Mouse (Mus musculus) frontal cortex, adult 2 months (tissue): ENCODE measurements around the gene Olfr1270. TPM values are rescaled to one million over a fixed set of nuclear protein-coding genes. Genes with fewer than 3 reads are reported as not detected.
"Not testable (repeated sequence)": the region's sequence is repeated elsewhere in the genome, so short reads cannot be mapped to it uniquely, and the experiment has no call there.

Experiments used
- DNase-seq, 2 experiments: peaks; one replicate each; pipeline ENCODE4 v3.0.0; 2022; ENCODE audit warnings: low spot score in 1 of 2; ENCODE audit errors: extremely low spot score in 1 of 2
- polyA plus RNA-seq: library from polyadenylated mRNA; depleted of rRNA; stranded (reverse); fragments of >200 nt; gene quantifications from 2 replicates; pipeline ENCODE4 v1.2.3, GENCODE M21; 2012; rRNA removed

Gene Olfr1270
- 0.06 and 0.20 TPM in 2 replicates for polyA plus RNA-seq

DNA sequence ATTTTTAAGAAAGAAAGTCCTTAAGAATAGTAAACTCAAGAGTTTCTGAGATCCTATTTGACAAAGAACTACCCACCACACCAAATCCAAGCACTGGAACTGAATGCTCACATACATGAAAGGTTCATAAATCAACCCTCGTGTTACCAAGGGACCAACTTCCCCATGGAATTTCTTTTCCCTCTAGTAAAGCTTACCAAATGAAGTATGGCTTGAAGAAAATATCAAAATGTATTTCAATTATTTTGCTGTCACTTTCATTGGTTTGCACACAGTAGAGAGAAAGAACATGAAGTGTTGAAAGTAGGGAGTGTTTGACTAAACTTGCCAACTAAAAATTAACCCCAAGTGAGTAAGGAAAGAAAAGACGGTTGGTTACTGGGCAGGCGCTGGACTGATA is at the start of gene Olfr1270:
Gene Olfr1270, minus strand, starts transcription at position 101 of the 400 bp plus-strand sequence.
- DNase-seq, result no peak

DNA sequence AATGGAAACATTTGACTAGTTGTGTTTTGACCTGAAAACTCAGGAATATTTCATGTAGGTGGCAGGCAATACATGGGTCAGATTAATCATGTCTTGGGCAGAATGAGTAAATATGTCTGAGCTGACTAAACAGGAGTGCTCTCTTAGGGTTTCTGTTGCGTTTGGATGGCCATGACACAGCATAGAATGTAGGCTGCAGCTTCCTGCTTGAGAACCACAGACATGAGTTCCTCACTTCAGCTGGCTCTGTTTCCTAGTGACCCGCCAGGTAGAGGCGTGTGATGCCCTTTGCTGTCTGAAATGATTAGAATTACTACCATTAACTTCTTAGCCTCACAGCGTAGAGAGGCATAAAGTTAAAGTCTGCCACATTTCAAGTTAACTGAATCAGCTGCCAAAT is 46.7 kb upstream of the Olfr1270 start:
- not testable (repeated sequence) for DNase-seq

DNA sequence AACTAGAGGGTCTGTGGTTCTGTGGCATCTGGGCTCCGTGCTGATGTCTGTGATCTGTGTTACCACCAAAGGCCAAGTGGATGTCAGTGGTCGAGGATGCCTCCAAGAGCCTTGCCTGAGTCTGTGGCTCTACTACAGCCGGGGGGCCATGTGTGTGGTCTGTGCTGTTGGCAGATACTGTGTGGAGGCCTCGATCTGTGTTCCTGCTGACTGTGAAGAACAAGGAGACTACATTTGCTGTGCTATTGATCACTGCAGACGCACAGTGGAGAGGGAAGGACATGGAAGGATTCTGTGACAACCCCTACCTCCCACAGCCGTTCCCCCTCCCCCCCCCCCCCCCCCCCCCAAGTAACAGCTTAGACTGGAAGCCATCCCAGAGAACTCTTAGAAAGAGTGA is 42.4 kb upstream of the Olfr1270 start:
- not testable (repeated sequence) for DNase-seq

DNA sequence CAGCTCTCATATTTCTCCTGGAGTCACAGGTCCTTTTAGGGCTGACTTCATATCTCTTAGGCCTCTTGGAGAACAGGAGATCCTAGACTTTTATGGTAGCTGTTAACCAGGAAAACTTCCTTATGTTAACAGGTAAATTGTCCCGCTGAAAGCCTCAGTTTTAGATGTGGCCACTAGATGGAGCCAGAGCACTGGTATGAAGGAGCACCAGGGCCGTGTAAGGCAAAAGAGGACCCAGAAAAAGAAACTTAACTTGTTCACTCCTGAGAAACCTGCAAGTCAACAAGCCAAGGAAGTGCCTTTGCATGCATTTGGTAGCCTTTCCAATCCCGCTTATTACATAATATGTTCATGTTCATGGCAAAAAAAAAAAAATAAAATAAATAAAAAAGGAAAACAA is 41.9 kb upstream of the Olfr1270 start:
- not testable (repeated sequence) for DNase-seq

DNA sequence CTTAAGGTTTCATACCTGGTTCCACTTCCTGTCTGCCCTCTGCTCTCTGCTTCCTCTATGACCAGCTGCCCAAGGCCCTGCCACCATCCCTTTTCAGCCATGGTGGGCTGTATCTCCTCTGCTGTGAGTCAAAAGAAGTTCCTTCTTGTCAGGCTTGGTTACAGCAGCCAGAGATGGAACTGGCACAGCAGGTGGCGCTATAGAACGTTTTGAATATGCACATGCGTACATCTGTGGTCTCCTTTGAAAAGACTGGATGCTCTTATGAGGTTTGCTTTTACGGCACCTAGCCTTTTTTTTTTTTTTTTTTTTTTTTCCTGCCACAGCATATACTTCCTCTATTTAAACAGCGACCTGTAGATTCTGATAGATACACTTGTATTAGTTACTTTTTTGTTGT is 34.2 kb upstream of the Olfr1270 start:
- DNase-seq, result not testable (repeated sequence)

DNA sequence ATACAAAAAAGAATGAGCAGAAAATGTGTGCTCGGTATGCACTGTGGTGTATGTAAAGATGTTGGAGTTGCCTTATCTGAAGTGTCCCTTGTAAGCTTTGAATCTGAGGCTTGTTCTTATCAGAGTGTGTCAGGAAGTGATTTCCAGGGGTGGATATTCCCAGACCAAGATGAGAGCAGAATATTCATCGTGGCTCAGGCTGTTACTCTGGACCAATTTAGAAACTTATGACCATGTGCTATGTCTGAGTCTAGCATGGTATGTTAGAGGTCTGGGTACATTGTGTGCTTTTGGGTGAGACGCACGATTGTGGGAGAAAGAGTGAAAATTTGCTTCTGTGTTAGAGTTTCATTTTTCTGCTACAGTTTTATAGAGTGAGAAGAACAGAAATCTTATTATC is 33.2 kb upstream of the Olfr1270 start:
- not testable (repeated sequence) for DNase-seq

DNA sequence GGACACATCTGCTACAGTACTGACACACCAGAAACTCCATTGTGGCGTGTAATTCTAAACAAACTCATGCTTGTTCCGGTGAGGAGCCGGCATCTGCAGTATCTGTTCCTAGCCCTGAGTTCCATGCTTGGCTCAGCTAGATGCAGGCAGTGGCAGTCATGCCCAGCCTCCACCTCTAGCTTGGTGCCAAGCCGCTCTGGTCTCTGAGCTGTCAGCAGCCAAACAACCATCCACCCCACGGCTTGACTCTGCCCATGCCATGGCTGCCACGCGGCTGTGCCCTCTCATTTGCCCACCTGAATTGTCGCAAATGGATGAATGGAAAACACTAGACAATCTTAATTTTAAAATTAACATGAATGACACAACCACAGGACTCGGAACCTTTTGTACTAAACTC is 1.0 kb upstream of the Olfr1270 start:
- no peak for DNase-seq

- DNase-seq, result no peak
These were observed 10.7 kb downstream of the Olfr1270 start, which contains the start of gene Olfr32 for GRCm38 (mm10) chr2:90142196-90142595. Gene Olfr32 (minus strand): TSS chr2:90142296.

- no peak for DNase-seq
These were observed 31.6 kb downstream of the Olfr1270 start, which contains the start of gene Olfr1269 for GRCm38 (mm10) chr2:90121312-90121711. Gene Olfr1269 (minus strand): TSS chr2:90121412.

Other genes starting within 250 kb of the Olfr1270 start
- gene Olfr1258, start 225.8 kb downstream of the Olfr1270 start, polyA plus RNA-seq, result not detected in 2 replicates
- 0.06 TPM in 1 of 2 replicates, not detected in the other for gene Olfr1259, start 204.4 kb downstream of the Olfr1270 start, polyA plus RNA-seq
- gene Olfr1260, start 178.8 kb downstream of the Olfr1270 start, polyA plus RNA-seq, result not detected in 2 replicates
- 0.11 TPM in 1 of 2 replicates, not detected in the other for gene Olfr1261, start 161.9 kb downstream of the Olfr1270 start, polyA plus RNA-seq
- not detected in 2 replicates for gene Olfr1262, start 152.9 kb downstream of the Olfr1270 start, polyA plus RNA-seq
- not detected in 2 replicates for gene Olfr1263, start 141.0 kb downstream of the Olfr1270 start, polyA plus RNA-seq
- not detected in 2 replicates for gene Olfr1264, start 127.5 kb downstream of the Olfr1270 start, polyA plus RNA-seq
- not detected in 2 replicates for gene Olfr1265, start 117.8 kb downstream of the Olfr1270 start, polyA plus RNA-seq
- not detected in 2 replicates for gene Olfr140, start 89.5 kb downstream of the Olfr1270 start, polyA plus RNA-seq
- not detected in 2 replicates for gene Olfr1269, start 31.7 kb downstream of the Olfr1270 start, polyA plus RNA-seq
- gene Olfr32, start 10.8 kb downstream of the Olfr1270 start, polyA plus RNA-seq, result 0.71 and 1.3 TPM in 2 replicates
- gene Olfr1506, start 71.4 kb upstream of the Olfr1270 start, polyA plus RNA-seq, result not detected in 2 replicates
- gene Olfr142, start 104.5 kb upstream of the Olfr1270 start, polyA plus RNA-seq, result 0.04 and 0.06 TPM in 2 replicates
- 0.02 TPM in 1 of 2 replicates, not detected in the other for gene Olfr1271, start 117.9 kb upstream of the Olfr1270 start, polyA plus RNA-seq
- gene Olfr1272, start 139.8 kb upstream of the Olfr1270 start, polyA plus RNA-seq, result not detected in 2 replicates
- gene Gm13769, start 169.1 kb upstream of the Olfr1270 start, polyA plus RNA-seq, result not detected in 2 replicates
- not detected in 2 replicates for gene Olfr1274-ps, start 245.6 kb upstream of the Olfr1270 start, polyA plus RNA-seq